Mouse (Mus musculus): ENCODE measurements around the gene Akap12.

Akap12 gene

DNA sequence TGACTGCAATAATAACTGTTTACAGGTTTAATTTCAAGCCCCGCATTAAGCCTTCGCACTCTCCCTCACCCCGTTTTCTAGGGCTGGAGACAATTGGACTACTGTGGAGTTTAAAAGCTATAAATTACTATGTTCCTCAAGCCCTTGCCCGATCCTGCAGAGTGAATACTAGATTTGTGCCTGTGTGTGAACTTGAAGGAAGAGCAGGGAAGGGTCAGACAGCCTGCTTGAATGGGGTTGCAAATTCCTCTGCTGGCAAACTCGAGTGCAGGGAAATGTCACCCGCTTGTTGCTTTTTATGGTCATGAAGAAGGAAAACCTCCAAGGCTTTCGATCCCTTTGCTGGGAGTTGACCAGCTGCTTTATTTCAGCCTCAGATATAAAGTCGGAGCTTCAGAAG is 19.6 kb downstream of the Akap12 start:
- DNase-seq = no peak

- no peak for DNase-seq
Measured at GRCm38 (mm10) chr10:4289171-4289570, 23.0 kb downstream of the Akap12 start.

GRCm38 (mm10) chr10:4289636-4290035 is 23.5 kb downstream of the Akap12 start:
- no peak for DNase-seq

- no peak for DNase-seq
Measured at GRCm38 (mm10) chr10:4290145-4290544, 24.0 kb downstream of the Akap12 start.

GRCm38 (mm10) chr10:4290561-4290960 is 24.4 kb downstream of the Akap12 start:
- DNase-seq = no peak

GRCm38 (mm10) chr10:4293418-4293817 is 27.2 kb downstream of the Akap12 start:
- DNase-seq = no peak

GRCm38 (mm10) chr10:4303558-4303957 is 37.4 kb downstream of the Akap12 start:
- no peak for DNase-seq

GRCm38 (mm10) chr10:4323885-4324284 is 57.7 kb downstream of the Akap12 start:
- no peak for DNase-seq

DNA sequence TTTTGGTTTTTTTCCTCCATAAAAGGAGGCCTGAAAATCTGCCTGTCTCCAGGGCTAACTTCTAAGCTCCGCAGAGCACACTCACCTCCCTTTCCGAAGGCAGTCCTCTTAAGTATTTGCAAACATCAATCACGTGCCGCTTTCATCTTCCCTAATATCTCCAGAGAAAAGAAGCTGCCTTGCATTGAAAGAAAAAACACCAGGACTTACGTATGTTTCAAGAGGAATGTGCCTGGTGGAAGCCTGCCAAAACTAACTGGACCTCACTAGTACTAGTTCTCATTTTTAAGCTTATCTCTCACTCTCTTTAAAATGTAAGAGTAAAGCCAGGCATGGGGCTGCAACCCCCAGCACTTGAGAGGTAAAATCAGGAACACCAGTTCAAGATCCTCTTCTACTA is 59.4 kb downstream of the Akap12 start:
- no peak for DNase-seq

DNA sequence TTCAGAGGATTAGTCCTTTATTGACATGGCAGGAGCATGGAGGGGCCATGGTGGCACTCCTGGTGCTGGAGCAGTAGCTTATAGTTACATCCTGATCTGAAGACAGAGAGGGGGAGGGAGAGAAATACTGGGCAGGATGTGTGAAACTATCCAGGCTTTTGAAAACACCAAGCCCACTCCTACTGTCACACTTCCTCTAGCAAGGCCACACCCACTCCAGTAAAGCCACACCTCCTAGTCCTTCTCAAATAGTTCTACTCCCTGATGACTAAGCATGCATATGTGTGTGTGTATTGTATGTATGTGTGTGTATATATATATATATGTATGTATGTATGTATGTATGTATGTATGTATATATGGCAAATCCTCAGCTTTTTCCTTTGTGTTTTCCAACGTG is 61.5 kb downstream of the Akap12 start:
- DNase-seq = no peak

GRCm38 (mm10) chr10:4332228-4332979 is 66.2 kb downstream of the Akap12 start:
- no peak for DNase-seq

DNA sequence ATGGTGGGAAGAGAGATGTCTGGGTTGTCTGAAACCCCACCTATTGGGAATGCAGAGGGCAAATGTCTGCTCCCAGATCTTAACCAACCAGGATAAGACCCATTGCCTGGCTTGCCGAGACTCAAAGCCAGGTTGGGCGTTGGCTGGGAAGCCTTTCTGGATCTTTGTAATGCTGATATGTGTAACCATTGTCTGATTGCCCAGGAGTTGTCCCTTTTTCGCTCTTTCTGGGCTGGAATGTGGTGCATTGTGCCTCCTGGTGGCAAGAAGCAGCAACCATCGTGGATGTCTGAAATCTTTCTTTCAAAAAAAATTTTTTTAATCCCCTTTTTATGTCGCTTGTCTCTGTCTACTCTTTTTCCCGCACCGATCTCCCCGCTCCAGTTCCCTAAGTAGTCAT is 67.1 kb downstream of the Akap12 start:
- peak; percentile 45 for DNase-seq

DNA sequence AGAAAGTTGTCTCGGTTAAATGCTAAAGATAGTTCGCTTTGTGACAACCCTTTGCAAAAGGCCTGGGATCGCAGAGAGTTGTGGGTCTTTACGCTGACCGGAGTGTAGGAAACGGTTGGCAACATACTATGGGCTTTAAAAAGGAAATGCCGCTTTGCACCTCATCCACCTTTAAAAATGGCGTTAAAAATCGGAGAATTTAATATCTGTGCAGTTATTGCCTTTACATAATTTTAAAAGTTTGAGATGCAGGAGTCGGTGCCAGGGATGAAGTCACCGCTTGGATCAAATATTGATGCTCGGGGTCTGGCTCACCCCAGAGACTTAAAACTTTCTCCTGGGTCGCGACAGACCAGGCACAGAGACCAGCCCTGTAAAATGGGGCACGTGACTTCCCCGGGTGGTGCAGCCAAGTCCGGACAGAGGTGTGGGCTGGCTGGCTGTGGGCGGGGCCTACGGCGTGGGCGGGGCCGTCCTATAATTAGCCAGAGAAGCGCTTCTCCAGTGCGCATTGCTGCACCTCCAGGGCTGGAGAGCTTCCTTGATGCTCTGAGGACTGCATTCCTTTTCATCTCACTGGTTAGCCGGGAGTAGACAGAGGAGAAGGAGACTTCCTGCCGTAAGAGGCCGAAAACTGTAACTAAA is 68.0 kb downstream of the Akap12 start:
- peak; percentile 44 for DNase-seq

GRCm38 (mm10) chr10:4338863-4339461 is 72.8 kb downstream of the Akap12 start:
- no peak for DNase-seq

GRCm38 (mm10) chr10:4341430-4341829 is 75.2 kb downstream of the Akap12 start:
- peak; percentile 25 for DNase-seq

DNA sequence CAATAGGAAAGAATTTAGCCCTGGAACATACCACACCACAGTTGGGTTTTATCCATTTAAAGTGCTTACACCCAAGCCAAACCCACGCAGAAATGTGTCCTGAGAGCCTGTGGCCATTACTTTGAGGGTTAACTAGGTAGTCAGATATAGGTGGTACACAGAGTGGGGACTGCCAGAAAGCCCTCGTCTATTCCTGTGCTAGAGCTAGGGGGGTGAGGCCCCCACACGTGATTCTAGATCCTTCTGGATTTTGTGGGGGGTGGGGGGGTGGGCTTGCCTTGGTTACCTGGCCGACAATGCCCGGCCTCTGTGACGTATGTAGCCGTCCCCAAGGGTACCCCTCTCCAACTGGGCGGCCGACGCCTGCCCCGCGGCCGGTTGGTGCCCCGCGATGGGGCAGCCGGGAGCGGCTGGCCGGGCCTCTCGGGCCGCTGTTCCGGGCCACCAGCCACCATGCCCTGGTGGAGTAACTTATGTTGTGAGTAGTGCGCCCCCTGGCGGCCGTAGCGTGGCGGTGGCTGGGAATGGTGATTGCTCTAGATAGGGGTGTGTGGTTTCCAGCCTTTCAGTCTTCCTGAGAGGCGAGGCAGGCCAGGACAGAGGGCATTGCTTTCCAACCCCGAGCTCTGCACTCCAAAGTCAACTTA is 80.4 kb downstream of the Akap12 start:
- DNase-seq = peak; percentile 87

DNA sequence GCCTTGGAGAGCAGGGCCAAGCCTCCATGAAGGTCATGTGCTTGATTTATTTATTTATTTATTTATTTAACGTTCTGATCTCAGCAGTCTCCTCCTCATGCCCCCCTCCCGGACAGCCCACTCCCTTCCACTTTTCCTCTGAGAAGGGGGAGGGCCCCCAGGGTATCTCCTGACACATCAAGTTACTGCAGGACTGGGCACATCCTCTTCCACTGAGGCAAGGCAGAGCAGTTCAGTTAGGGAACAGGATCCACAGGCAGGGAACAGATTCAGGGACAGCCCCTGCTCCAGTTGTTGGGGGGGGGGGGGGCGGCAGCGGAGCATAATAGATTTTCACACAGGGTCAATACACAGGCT is 80.9 kb downstream of the Akap12 start:
- DNase-seq = no peak

- DNase-seq = no peak
Measured at GRCm38 (mm10) chr10:4347591-4347990, 81.4 kb downstream of the Akap12 start.

GRCm38 (mm10) chr10:4354371-4355260 is 88.4 kb downstream of the Akap12 start:
- no peak for DNase-seq

DNA sequence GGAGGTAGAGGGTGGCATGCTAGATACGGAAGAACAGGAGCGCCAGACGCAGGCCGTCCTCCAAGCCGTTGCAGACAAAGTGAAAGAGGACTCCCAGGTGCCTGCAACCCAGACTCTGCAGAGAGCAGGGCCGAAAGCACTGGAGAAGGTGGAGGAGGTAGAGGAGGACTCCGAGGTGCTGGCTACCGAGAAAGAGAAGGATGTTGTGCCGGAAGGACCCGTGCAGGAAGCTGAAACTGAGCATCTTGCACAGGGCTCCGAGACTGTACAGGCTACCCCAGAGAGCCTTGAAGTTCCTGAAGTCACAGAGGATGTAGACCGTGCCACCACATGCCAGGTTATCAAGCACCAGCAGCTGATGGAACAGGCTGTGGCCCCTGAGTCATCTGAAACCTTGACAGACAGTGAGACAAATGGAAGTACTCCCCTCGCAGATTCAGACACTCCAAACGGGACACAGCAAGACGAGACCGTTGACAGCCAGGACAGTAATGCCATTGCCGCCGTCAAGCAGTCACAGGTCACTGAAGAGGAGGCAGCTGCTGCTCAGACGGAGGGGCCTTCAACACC is 89.8 kb downstream of the Akap12 start:
- no peak for DNase-seq

DNA sequence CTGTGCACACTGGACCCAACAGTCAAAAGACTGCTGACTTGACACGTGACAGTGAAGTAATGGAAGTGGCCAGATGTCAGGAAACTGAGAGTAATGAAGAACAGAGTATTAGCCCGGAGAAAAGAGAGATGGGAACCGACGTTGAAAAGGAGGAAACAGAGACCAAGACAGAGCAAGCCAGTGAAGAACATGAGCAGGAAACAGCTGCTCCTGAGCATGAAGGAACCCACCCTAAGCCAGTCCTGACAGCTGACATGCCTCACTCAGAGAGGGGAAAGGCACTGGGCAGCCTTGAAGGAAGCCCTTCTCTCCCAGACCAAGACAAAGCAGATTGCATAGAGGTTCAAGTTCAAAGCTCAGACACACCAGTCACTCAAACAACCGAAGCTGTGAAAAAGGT is 90.5 kb downstream of the Akap12 start:
- no peak for DNase-seq

GRCm38 (mm10) chr10:4357435-4357834 is 91.3 kb downstream of the Akap12 start:
- no peak for DNase-seq

All from right cerebral cortex, postnatal 4 days (tissue).